Mouse (Mus musculus) neutrophil, adult 5-6 weeks (primary cell): ENCODE results near the gene Olfm1. TPM values are rescaled to one million over a fixed set of nuclear protein-coding genes. Genes with fewer than 3 reads are reported as not detected.

ENCODE experiments used
- ATAC-seq: fragments of 151-379, 151-347 bp; 2 replicates; pipeline ENCODE4 v1.8.0; 2017; ENCODE audit warnings: mild to moderate bottlenecking, moderate TSS enrichment; ENCODE audit not compliant: insufficient number of reproducible peaks, poor library complexity, low FRiP score, severe bottlenecking; ENCODE audit errors: extremely low read depth
- total RNA-seq: library from RNA; stranded (forward); fragments of 200-1000 nt; gene quantifications from 2 replicates; pipeline ENCODE4 v1.2.3, GENCODE M21; 2017

Gene Olfm1
- total RNA-seq, result 3.1 and 4.2 TPM in 2 replicates

GRCm38 (mm10) chr2:28192821-28193689 lies at the start of gene Olfm1:
Gene Olfm1, plus strand, starts transcription at chr2:28192992.
- no peak for ATAC-seq

- no peak for ATAC-seq
Measured at GRCm38 (mm10) chr2:28143417-28144045, 49.3 kb upstream of the Olfm1 start.

- ATAC-seq, result no peak
Measured at GRCm38 (mm10) chr2:28145702-28146101, 47.1 kb upstream of the Olfm1 start.

GRCm38 (mm10) chr2:28146152-28146551 lies 46.6 kb upstream of the Olfm1 start:
- ATAC-seq, result no peak

- no peak for ATAC-seq
Measured at GRCm38 (mm10) chr2:28146685-28147084, 46.1 kb upstream of the Olfm1 start.

GRCm38 (mm10) chr2:28147248-28147794 lies 45.5 kb upstream of the Olfm1 start:
- no peak for ATAC-seq

GRCm38 (mm10) chr2:28149688-28150087 lies 43.1 kb upstream of the Olfm1 start:
- ATAC-seq, result no peak

- no peak for ATAC-seq
Measured at GRCm38 (mm10) chr2:28160568-28160967, 32.2 kb upstream of the Olfm1 start.

- ATAC-seq, result no peak
Measured at GRCm38 (mm10) chr2:28165570-28165969, 27.2 kb upstream of the Olfm1 start.

- no peak for ATAC-seq
Measured at GRCm38 (mm10) chr2:28169336-28169735, 23.5 kb upstream of the Olfm1 start.

GRCm38 (mm10) chr2:28171962-28172361 lies 20.8 kb upstream of the Olfm1 start:
- ATAC-seq, result no peak

GRCm38 (mm10) chr2:28173225-28174141 lies 19.3 kb upstream of the Olfm1 start:
- no peak for ATAC-seq

- no peak for ATAC-seq
Measured at GRCm38 (mm10) chr2:28174441-28174840, 18.4 kb upstream of the Olfm1 start.

GRCm38 (mm10) chr2:28178600-28178999 lies 14.2 kb upstream of the Olfm1 start:
- no peak for ATAC-seq

GRCm38 (mm10) chr2:28180053-28180452 lies 12.7 kb upstream of the Olfm1 start:
- ATAC-seq, result peak; percentile 70

GRCm38 (mm10) chr2:28188398-28188944 lies 4.3 kb upstream of the Olfm1 start:
- ATAC-seq, result no peak

- ATAC-seq, result no peak
Measured at GRCm38 (mm10) chr2:28193690-28194087, 897 bp downstream of the Olfm1 start.

GRCm38 (mm10) chr2:28194962-28195617 lies 2.3 kb downstream of the Olfm1 start:
- ATAC-seq, result no peak
